Mouse (Mus musculus): ENCODE data around the gene BB287469.
"Not testable (repeated sequence)": the region's sequence is repeated elsewhere in the genome, so short reads cannot be mapped to it uniquely, and the experiment has no call there.

The BB287469 gene

GRCm38 (mm10) chr12:87816277-87816676 lies at the start of gene BB287469:
BB287469 (plus strand) TSS chr12:87816577.
- not testable (repeated sequence) for DNase-seq

GRCm38 (mm10) chr12:87775655-87776054 lies 40.7 kb upstream of the BB287469 start, which contains the start of gene Gm21319:
Gm21319 (minus strand) TSS chr12:87775755.
- not testable (repeated sequence) for DNase-seq

- DNase-seq = not testable (repeated sequence)
Measured at GRCm38 (mm10) chr12:87795212-87795611, 21.2 kb upstream of the BB287469 start, which contains the start of gene Gm21936. Gm21936 (plus strand) TSS chr12:87795512.

GRCm38 (mm10) chr12:87797971-87798370 lies 18.4 kb upstream of the BB287469 start:
- DNase-seq = peak in 1 of 2 experiments; percentile 2

- DNase-seq = not testable (repeated sequence)
Measured at GRCm38 (mm10) chr12:87842239-87842638, 25.9 kb downstream of the BB287469 start, which contains the start of gene Gm2001. Gm2001 (minus strand) TSS chr12:87842339.

GRCm38 (mm10) chr12:87850657-87851056 lies 34.3 kb downstream of the BB287469 start:
- DNase-seq = not testable (repeated sequence)

GRCm38 (mm10) chr12:87856067-87856466 lies 39.7 kb downstream of the BB287469 start:
- not testable (repeated sequence) for DNase-seq

GRCm38 (mm10) chr12:87861740-87862692 lies 45.6 kb downstream of the BB287469 start:
- peak in 1 of 2 experiments; percentile 3 for DNase-seq

GRCm38 (mm10) chr12:87863638-87864037 lies 47.3 kb downstream of the BB287469 start:
- peak in 1 of 2 experiments; percentile 2 for DNase-seq

- DNase-seq = not testable (repeated sequence)
Measured at GRCm38 (mm10) chr12:87864048-87864447, 47.7 kb downstream of the BB287469 start.
